Mouse (Mus musculus) neural tube, embryonic 11.5 days (tissue): ENCODE results near the gene Khdc4. TPM values are rescaled to one million over a fixed set of nuclear protein-coding genes. Genes with fewer than 3 reads are reported as not detected.

Experiments
- ATAC-seq: fragments of 200-750 bp; cut with Nextera tagmentation; 2 replicates; pipeline ENCODE4 v1.8.0; 2017; ENCODE audit warnings: moderate number of reproducible peaks, mild to moderate bottlenecking, moderate TSS enrichment, moderate library complexity; ENCODE audit not compliant: insufficient read depth, low FRiP score, low TSS enrichment
- DNase-seq: peaks from one replicate; pipeline ENCODE4 v3.0.0-alpha.2; 2015; ENCODE audit warnings: low spot score
- H3K27ac ChIP-seq: fragments of 300-500 bp; sonication (generic); 2 replicates; pipeline ENCODE4 v1.5.1; 2014; ENCODE audit warnings: low read depth, mild to moderate bottlenecking, low read length
- H3K27me3 ChIP-seq: fragments of 300-500 bp; sonication (generic); 2 replicates; pipeline ENCODE4 v1.6.1; 2014; ENCODE audit warnings: mild to moderate bottlenecking, low read length, mixed read lengths; ENCODE audit not compliant: control insufficient read depth, insufficient read depth
- H3K36me3 ChIP-seq: fragments of 300-500 bp; sonication (generic); 2 replicates; pipeline ENCODE4 v1.6.1; 2014; ENCODE audit warnings: mild to moderate bottlenecking, low read length, moderate library complexity, mixed read lengths; ENCODE audit not compliant: control insufficient read depth, insufficient read depth
- H3K4me1 ChIP-seq: fragments of 300-500 bp; sonication (generic); 2 replicates; pipeline ENCODE4 v1.6.1; 2014; ENCODE audit warnings: low read length, mixed read lengths; ENCODE audit not compliant: control insufficient read depth, insufficient read depth
- H3K4me2 ChIP-seq: fragments of 300-500 bp; sonication (generic); 2 replicates; pipeline ENCODE4 v1.6.1; 2014; ENCODE audit warnings: low read depth, mild to moderate bottlenecking, moderate library complexity
- H3K4me3 ChIP-seq: fragments of 300-500 bp; sonication (generic); 2 replicates; pipeline ENCODE4 v1.5.1; 2014; ENCODE audit warnings: low read depth, low read length
- H3K9ac ChIP-seq: fragments of 300-500 bp; sonication (generic); 2 replicates; pipeline ENCODE4 v1.6.1; 2014; ENCODE audit warnings: mild to moderate bottlenecking, low read length
- H3K9me3 ChIP-seq: fragments of 300-500 bp; sonication (generic); 2 replicates; pipeline ENCODE4 v1.6.1; 2016; ENCODE audit warnings: low read length; ENCODE audit not compliant: control insufficient read depth
- WGBS: fragments of 180-500 bp; shearing (Covaris S2); extraction: QIAGEN DNeasy Blood & Tissue Kit; methylation state at CpG from one replicate; pipeline ENCODE4 v1.1.7; 2014; 5-methylcytosine and 5-hydroxymethylcytosine counted together
- polyA plus RNA-seq: library from polyadenylated mRNA; unstranded; fragments of >200 nt; fragmentation: Nextera tagmentation; extraction: Ambion mirVana; gene quantifications from 2 replicates; pipeline ENCODE4 v1.2.1, GENCODE M21; 2014

The Khdc4 gene
- polyA plus RNA-seq, 1 experiment from 2014 or later: 111 TPM

- WGBS: 88% methylated on average over 3 of the region's 3 CpGs
- ATAC-seq: no peak
- H3K36me3 ChIP-seq: peaks cover 35% of the 10 kb centered on the region
These were observed 38.5 kb upstream of the Khdc4 start for GRCm38 (mm10) chr3:88647076-88647475.

GRCm38 (mm10) chr3:88647779-88648413 lies 37.7 kb upstream of the Khdc4 start:
- H3K4me2 ChIP-seq: no peak overlapping the region

More at GRCm38 (mm10) chr3:88647076-88647475, 38.5 kb upstream of the Khdc4 start:
- Histone ChIP-seq H3K4me1 (no peaks in the 10 kb centered on the region), H3K9ac (no peak overlapping the region), H3K27ac (no peak overlapping the region), H3K4me2 (no peak overlapping the region), H3K9me3 (no peaks in the 10 kb centered on the region), H3K4me3 (no peak overlapping the region), H3K27me3 (no peaks in the 10 kb centered on the region)
- DNase-seq: no peak

GRCm38 (mm10) chr3:88648452-88649168 lies 37.0 kb upstream of the Khdc4 start:
- Histone ChIP-seq H3K4me2 (no peak overlapping the region), H3K4me3 (no peak overlapping the region), H3K9me3 (no peaks in the 10 kb centered on the region), H3K9ac (no peak overlapping the region), H3K27ac (no peak overlapping the region), H3K27me3 (no peaks in the 10 kb centered on the region), H3K36me3 (peaks cover 23% of the 10 kb centered on the region), H3K4me1 (no peaks in the 10 kb centered on the region)
- ATAC-seq (no peak), DNase-seq (no peak)
- WGBS: 85% methylated on average over 12 of the region's 12 CpGs

More at GRCm38 (mm10) chr3:88647779-88648413, 37.7 kb upstream of the Khdc4 start:
- DNase-seq (no peak), ATAC-seq (no peak)
- H3K27ac ChIP-seq: no peak overlapping the region
- H3K4me1 ChIP-seq: no peaks in the 10 kb centered on the region
- peaks cover 29% of the 10 kb centered on the region for H3K36me3 ChIP-seq
- H3K4me3 ChIP-seq: no peak overlapping the region
- WGBS: 92% methylated on average over 14 of the region's 14 CpGs
- no peaks in the 10 kb centered on the region for H3K9me3 ChIP-seq
- H3K27me3 ChIP-seq: no peaks in the 10 kb centered on the region
- no peak overlapping the region for H3K9ac ChIP-seq

- no peaks in the 10 kb centered on the region for H3K9me3 ChIP-seq
- H3K27ac ChIP-seq: no peak overlapping the region
- H3K4me3 ChIP-seq: no peak overlapping the region
- ATAC-seq (no peak), DNase-seq (no peak)
- no peak overlapping the region for H3K9ac ChIP-seq
- no peaks in the 10 kb centered on the region for H3K27me3 ChIP-seq
- 81% methylated on average over 10 of the region's 10 CpGs for WGBS
- H3K4me1 ChIP-seq: no peaks in the 10 kb centered on the region
- H3K36me3 ChIP-seq: peaks cover 18% of the 10 kb centered on the region
- H3K4me2 ChIP-seq: no peak overlapping the region
These were observed 36.4 kb upstream of the Khdc4 start for GRCm38 (mm10) chr3:88649186-88649585.

- H3K4me2 ChIP-seq: no peak overlapping the region
- DNase-seq (no peak), ATAC-seq (no peak)
- no peaks in the 10 kb centered on the region for H3K27me3 ChIP-seq
- H3K4me1 ChIP-seq: no peaks in the 10 kb centered on the region
- H3K4me3 ChIP-seq: no peak overlapping the region
- H3K9me3 ChIP-seq: no peaks in the 10 kb centered on the region
- H3K9ac ChIP-seq: no peak overlapping the region
- H3K36me3 ChIP-seq: peaks cover 15% of the 10 kb centered on the region
- 96% methylated on average over 13 of the region's 13 CpGs for WGBS
- H3K27ac ChIP-seq: no peak overlapping the region
These were observed 35.6 kb upstream of the Khdc4 start for GRCm38 (mm10) chr3:88649967-88650366.

- Histone ChIP-seq H3K4me2 (no peak overlapping the region), H3K4me3 (no peak overlapping the region), H3K27ac (no peak overlapping the region), H3K9ac (no peak overlapping the region), H3K9me3 (no peaks in the 10 kb centered on the region), H3K27me3 (no peaks in the 10 kb centered on the region), H3K4me1 (no peaks in the 10 kb centered on the region), H3K36me3 (peaks cover 12% of the 10 kb centered on the region)
- 84% methylated on average over 13 of the region's 13 CpGs for WGBS
- ATAC-seq (no peak), DNase-seq (no peak)
These were observed 34.7 kb upstream of the Khdc4 start for GRCm38 (mm10) chr3:88650713-88651504.

GRCm38 (mm10) chr3:88651669-88652618 lies 33.7 kb upstream of the Khdc4 start:
- Histone ChIP-seq H3K4me3 (no peak overlapping the region), H3K9ac (no peak overlapping the region), H3K36me3 (peaks cover 5% of the 10 kb centered on the region; the same call in 1 of the 2 replicates), H3K4me2 (no peak overlapping the region), H3K27ac (no peak overlapping the region), H3K9me3 (no peaks in the 10 kb centered on the region), H3K27me3 (no peaks in the 10 kb centered on the region), H3K4me1 (no peaks in the 10 kb centered on the region)
- 82% methylated on average over 18 of the region's 18 CpGs for WGBS
- ATAC-seq (no peak; the same call in 1 of the 2 replicates), DNase-seq (no peak)
